Mouse (Mus musculus) forebrain, embryonic 14.5 days (tissue): Measurements from ENCODE around the gene Trim25. TPM values are rescaled to one million over a fixed set of nuclear protein-coding genes. Genes with fewer than 3 reads are reported as not detected.

Experiments
- ATAC-seq: fragments of 200-750 bp; cut with Nextera tagmentation; 2 replicates; pipeline ENCODE4 v1.8.0; 2017; ENCODE audit warnings: mild to moderate bottlenecking, moderate library complexity
- DNase-seq: peaks from one replicate; pipeline ENCODE4 v3.0.0-alpha.2; 2015; ENCODE audit warnings: low spot score
- H3K27ac ChIP-seq: fragments of 300-500 bp; sonication (generic); 2 replicates; pipeline ENCODE4 v1.5.1; 2014; ENCODE audit warnings: low read depth, mild to moderate bottlenecking, control low read depth, low read length, moderate library complexity
- H3K27me3 ChIP-seq: fragments of 300-500 bp; sonication (generic); replicated peaks from 2 replicates; pipeline ENCODE4 v1.6.1; 2014; ENCODE audit warnings: low read length, control low read depth, mixed read lengths; ENCODE audit not compliant: control insufficient read depth, insufficient read depth
- H3K36me3 ChIP-seq: fragments of 300-500 bp; sonication (generic); 2 replicates; pipeline ENCODE4 v1.6.1; 2014; ENCODE audit warnings: low read length, control low read depth; ENCODE audit not compliant: control insufficient read depth, insufficient read depth
- H3K4me1 ChIP-seq: fragments of 300-500 bp; sonication (generic); 2 replicates; pipeline ENCODE4 v1.6.1; 2014; ENCODE audit warnings: antibody characterized with exemption, low read length, control low read depth; ENCODE audit not compliant: control insufficient read depth, insufficient read depth
- H3K4me2 ChIP-seq: fragments of 300-500 bp; sonication (generic); 2 replicates; pipeline ENCODE4 v1.6.1; 2014; ENCODE audit warnings: mild to moderate bottlenecking, control low read depth, low read length
- H3K4me3 ChIP-seq: fragments of 300-500 bp; sonication (generic); 2 replicates; pipeline ENCODE4 v1.5.1; 2014; ENCODE audit warnings: low read depth, low read length, control low read depth
- H3K9ac ChIP-seq: fragments of 300-500 bp; sonication (generic); 2 replicates; pipeline ENCODE4 v1.6.1; 2014; ENCODE audit warnings: mild to moderate bottlenecking, low read length, control low read depth, moderate library complexity
- H3K9me3 ChIP-seq: fragments of 300-500 bp; sonication (generic); replicated peaks from 2 replicates; pipeline ENCODE4 v1.6.1; 2016; ENCODE audit warnings: low read length, control low read depth, mixed read lengths; ENCODE audit not compliant: control insufficient read depth
- WGBS: fragments of 180-500 bp; shearing (Covaris S2); extraction: QIAGEN DNeasy Blood & Tissue Kit; methylation state at CpG from one replicate; pipeline ENCODE4 v1.1.7; 2014; 5-methylcytosine and 5-hydroxymethylcytosine counted together
- polyA plus RNA-seq: library from polyadenylated mRNA; unstranded; fragments of >200 nt; fragmentation: Nextera tagmentation; extraction: Ambion mirVana; gene quantifications from 2 replicates; pipeline ENCODE4 v1.2.1, GENCODE M21; 2014

The Trim25 gene
- polyA plus RNA-seq, 1 experiment from 2014 or later, result 2.8 TPM

DNA sequence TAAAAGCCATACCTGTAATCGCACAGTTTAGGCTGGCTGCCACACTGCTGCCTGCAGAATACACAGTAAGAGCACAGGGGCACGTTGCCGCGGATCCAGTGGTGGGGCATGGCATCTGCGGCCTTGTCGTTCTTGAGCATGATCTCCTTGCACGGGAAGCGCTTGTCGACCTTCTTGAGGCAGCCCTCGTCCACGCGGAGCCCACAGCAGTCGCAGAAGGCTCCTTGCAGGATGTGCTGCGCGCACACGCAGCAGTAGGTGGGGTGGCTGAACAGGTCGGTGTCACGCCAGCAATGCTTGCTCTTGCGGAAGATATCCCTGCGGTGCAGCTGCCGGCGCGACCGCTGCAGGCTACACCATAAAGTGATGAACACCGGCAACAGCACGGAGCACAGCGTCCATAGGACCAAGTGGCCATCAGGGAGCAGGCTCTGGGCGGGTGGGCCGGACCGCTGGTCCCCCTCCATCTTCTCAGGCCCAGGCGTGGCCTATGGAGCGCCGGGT is 60.8 kb downstream of the Trim25 start:
- ATAC-seq, result peak; percentile 48
- Histone ChIP-seq H3K4me2 (peak overlapping the region; percentile 91), H3K9ac (peak overlapping the region; percentile 91), H3K36me3 (peaks cover 6% of the 10 kb centered on the region), H3K4me1 (peaks cover 17% of the 10 kb centered on the region), H3K27me3 (no peaks in the 10 kb centered on the region), H3K27ac (peak overlapping the region; percentile 60; the same call in 1 of the 2 replicates), H3K9me3 (no peaks in the 10 kb centered on the region), H3K4me3 (peak overlapping the region; percentile 83)
- DNase-seq, result peak; percentile 48
- under 1% methylated on average over 33 of the region's 33 CpGs for WGBS

DNA sequence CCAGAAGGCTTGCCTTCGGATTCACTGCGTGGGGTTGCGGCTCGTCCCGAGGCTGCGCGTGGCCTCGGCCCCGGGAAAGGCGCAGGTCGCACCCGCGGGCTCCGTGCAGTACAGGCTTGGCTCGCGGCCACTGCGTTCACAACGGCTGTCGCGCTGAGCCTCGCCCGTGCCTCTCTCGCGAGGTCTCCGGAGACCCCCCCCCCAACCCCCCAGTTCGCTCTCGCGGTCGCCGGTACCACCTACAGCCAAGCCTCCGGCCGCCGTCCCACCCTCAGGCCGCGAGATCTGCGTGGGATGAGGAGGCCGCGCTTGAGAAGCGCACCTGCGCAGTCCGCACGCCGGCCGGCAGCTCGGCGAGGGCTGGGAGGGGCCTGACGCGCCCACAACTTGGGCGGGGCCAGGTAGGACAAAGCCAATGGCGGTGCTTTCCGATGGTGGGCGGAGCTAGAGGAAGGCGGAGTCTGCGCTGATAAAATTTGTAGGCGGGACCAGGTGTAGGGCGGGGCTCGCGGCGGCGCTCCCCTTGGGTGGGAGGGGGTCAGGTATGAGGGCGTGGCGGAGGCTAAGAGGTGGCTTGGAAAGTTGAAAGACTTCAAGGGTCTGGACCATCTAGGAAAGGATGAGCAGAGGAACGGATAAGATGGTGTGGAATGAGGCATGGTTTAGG is 61.4 kb downstream of the Trim25 start:
- Histone ChIP-seq H3K36me3 (peaks cover 3% of the 10 kb centered on the region; the same call in 1 of the 2 replicates), H3K4me1 (peaks cover 17% of the 10 kb centered on the region), H3K27me3 (no peaks in the 10 kb centered on the region), H3K4me3 (peak overlapping the region; percentile 83), H3K9ac (peak overlapping the region; percentile 91), H3K27ac (peak overlapping the region; percentile 60; the same call in 1 of the 2 replicates), H3K4me2 (peak overlapping the region; percentile 91), H3K9me3 (no peaks in the 10 kb centered on the region)
- ATAC-seq (peak; percentile 94), DNase-seq (peak; percentile 94)
- under 1% methylated on average over 63 of the region's 63 CpGs for WGBS

DNA sequence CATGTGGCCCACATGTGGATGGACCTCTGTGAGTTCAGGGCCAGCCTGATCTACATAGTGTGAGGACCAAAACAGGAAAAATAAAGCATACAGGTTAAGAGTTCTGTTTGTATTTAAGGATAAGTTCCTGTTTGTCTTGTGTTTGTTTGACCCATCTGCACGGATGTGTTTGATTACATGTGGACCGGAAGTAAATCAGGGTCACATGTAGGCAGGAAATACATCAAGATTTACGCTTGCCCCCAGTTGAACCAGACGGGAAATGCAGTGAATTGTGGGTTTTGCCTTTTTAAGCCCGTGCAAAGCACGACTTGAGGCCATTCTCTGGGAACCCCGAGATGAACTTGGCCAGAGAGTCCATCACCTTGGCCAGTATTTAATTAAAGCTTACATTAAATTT is 62.2 kb downstream of the Trim25 start:
- Histone ChIP-seq H3K36me3 (no peaks in the 10 kb centered on the region), H3K9me3 (no peaks in the 10 kb centered on the region), H3K9ac (no peak overlapping the region), H3K27me3 (no peaks in the 10 kb centered on the region), H3K4me3 (no peak overlapping the region), H3K27ac (no peak overlapping the region), H3K4me1 (peaks cover 16% of the 10 kb centered on the region), H3K4me2 (no peak overlapping the region)
- DNase-seq (no peak), ATAC-seq (no peak)
- 86% methylated on average over 7 of the region's 7 CpGs for WGBS

- H3K4me3 ChIP-seq, result no peak overlapping the region
- H3K9ac ChIP-seq, result no peak overlapping the region
- peaks cover 5% of the 10 kb centered on the region for H3K4me1 ChIP-seq
- 85% methylated on average over 6 of the region's 6 CpGs for WGBS
- DNase-seq (no peak), ATAC-seq (no peak)
- H3K9me3 ChIP-seq, result no peaks in the 10 kb centered on the region
- H3K36me3 ChIP-seq, result no peaks in the 10 kb centered on the region
- no peak overlapping the region for H3K27ac ChIP-seq
- no peak overlapping the region for H3K4me2 ChIP-seq
- H3K27me3 ChIP-seq, result no peaks in the 10 kb centered on the region
Observed at GRCm38 (mm10) chr11:89064312-89064711, 65.1 kb downstream of the Trim25 start.

GRCm38 (mm10) chr11:89065297-89065696 is 66.1 kb downstream of the Trim25 start:
- no peaks in the 10 kb centered on the region for H3K4me1 ChIP-seq
- H3K9ac ChIP-seq, result no peak overlapping the region
- DNase-seq, result no peak
- no peaks in the 10 kb centered on the region for H3K27me3 ChIP-seq
- H3K9me3 ChIP-seq, result no peaks in the 10 kb centered on the region
- 94% methylated on average over 3 of the region's 3 CpGs for WGBS
- H3K4me3 ChIP-seq, result no peak overlapping the region
- no peaks in the 10 kb centered on the region for H3K36me3 ChIP-seq
- H3K27ac ChIP-seq, result no peak overlapping the region
- no peak for ATAC-seq
- H3K4me2 ChIP-seq, result no peak overlapping the region

- 81% methylated on average over 6 of the region's 6 CpGs for WGBS
- DNase-seq, result no peak
- H3K4me3 ChIP-seq, result no peak overlapping the region
Observed at GRCm38 (mm10) chr11:89066126-89066525, 67.0 kb downstream of the Trim25 start.

DNA sequence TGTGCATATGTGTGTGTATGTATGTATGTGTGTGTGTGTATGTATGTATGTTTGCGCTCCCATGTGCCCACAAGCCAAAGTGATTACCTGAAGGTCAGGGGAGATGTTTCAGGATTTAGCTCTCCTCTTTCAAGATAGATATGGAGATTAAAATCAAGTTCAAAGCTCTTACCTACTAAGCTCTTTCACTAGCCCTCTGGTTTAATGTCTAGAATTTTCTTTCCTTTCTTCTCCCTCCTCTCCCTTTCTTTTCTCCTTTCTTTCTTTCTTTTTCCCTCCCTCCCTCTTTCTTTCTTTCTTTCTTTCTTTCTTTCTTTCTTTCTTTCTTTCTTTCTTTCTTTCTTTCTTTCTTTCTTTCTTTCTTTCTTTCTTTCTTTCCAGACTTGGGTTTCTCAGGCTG is 67.6 kb downstream of the Trim25 start, which contains the start of gene Dgke:
TSS of gene Dgke (minus strand) at position 101 of the 400 bp plus-strand sequence.
- no peaks in the 10 kb centered on the region for H3K27me3 ChIP-seq
- no peak within 1 kb of the TSS for H3K9ac ChIP-seq
- 100% methylated on average over 1 of the region's 1 CpGs for WGBS
- no peak within 1 kb of the TSS for H3K4me2 ChIP-seq
- DNase-seq (no peak), ATAC-seq (no peak)
- H3K4me3 ChIP-seq, result no peak within 1 kb of the TSS
- H3K4me1 ChIP-seq, result no peaks in the 10 kb centered on the region
- no peaks in the 10 kb centered on the region for H3K36me3 ChIP-seq
- no peak within 1 kb of the TSS for H3K27ac ChIP-seq
- H3K9me3 ChIP-seq, result no peaks in the 10 kb centered on the region

More at GRCm38 (mm10) chr11:89066126-89066525, 67.0 kb downstream of the Trim25 start:
- no peak overlapping the region for H3K27ac ChIP-seq
- H3K36me3 ChIP-seq, result no peaks in the 10 kb centered on the region
- no peaks in the 10 kb centered on the region for H3K27me3 ChIP-seq
- H3K4me2 ChIP-seq, result no peak overlapping the region
- ATAC-seq, result no peak
- no peaks in the 10 kb centered on the region for H3K9me3 ChIP-seq
- no peaks in the 10 kb centered on the region for H3K4me1 ChIP-seq
- H3K9ac ChIP-seq, result no peak overlapping the region

GRCm38 (mm10) chr11:89067301-89067822 is 68.2 kb downstream of the Trim25 start:
- Histone ChIP-seq H3K9ac (no peak overlapping the region), H3K27me3 (no peaks in the 10 kb centered on the region), H3K27ac (no peak overlapping the region), H3K4me2 (no peak overlapping the region), H3K4me1 (no peaks in the 10 kb centered on the region), H3K9me3 (no peaks in the 10 kb centered on the region), H3K36me3 (no peaks in the 10 kb centered on the region), H3K4me3 (no peak overlapping the region)
- 79% methylated on average over 6 of the region's 6 CpGs for WGBS
- no peak for ATAC-seq
- DNase-seq, result no peak

GRCm38 (mm10) chr11:89067871-89068490 is 68.8 kb downstream of the Trim25 start:
- no peak overlapping the region for H3K4me2 ChIP-seq
- ATAC-seq, result no peak
- no peak overlapping the region for H3K27ac ChIP-seq
- H3K9ac ChIP-seq, result no peak overlapping the region
- H3K9me3 ChIP-seq, result no peaks in the 10 kb centered on the region
- DNase-seq, result no peak
- H3K4me3 ChIP-seq, result no peak overlapping the region
- H3K27me3 ChIP-seq, result no peaks in the 10 kb centered on the region
- H3K36me3 ChIP-seq, result no peaks in the 10 kb centered on the region
- H3K4me1 ChIP-seq, result no peaks in the 10 kb centered on the region
- WGBS, result 79% methylated on average over 11 of the region's 11 CpGs
